Mouse (Mus musculus): Measurements from ENCODE around the gene Selplg.
"Not testable (repeated sequence)": the region's sequence is repeated elsewhere in the genome, so short reads cannot be mapped to it uniquely, and the experiment has no call there.

Selplg gene

GRCm38 (mm10) chr5:113791197-113792095, 41.0 kb downstream of the Selplg start:
- no peak for DNase-seq (ENCODE audit: low spot score)

DNA sequence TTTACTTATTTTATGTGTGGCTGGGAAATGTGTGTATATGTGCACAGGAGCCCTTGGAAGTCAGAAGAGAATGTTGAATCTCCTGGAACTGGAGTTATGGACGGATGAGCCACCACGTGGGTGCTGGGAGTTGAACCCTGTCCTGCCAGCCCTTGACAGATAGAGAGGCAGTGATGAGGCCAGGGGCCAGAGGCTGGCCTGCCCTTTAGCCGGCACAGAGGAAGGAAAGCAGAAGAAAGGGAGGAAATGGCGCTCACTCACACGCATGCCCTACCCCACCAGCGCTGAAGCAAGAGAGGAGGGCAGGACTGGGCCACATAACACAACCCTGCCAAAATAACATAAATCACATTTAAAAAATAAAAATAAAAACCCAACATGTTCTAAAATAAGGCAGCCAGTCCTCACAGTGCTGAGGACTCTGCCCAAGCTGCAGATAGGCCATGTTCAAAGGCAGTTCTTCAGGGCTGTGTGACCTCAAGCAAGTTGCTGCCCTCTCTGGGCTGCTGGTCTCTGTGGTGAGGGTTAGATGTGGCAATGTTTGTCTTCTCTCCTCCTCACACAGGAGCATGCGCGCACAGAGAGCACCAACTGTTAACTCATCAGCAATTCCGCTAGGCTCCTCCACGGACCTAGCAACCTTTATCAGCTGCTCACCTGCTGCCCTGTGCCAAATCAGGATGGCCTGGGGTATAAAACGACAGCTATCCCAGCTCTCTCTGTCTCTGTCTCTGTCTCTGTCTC, 41.8 kb downstream of the Selplg start:
- DNase-seq (ENCODE audit: low spot score) = no peak

DNA sequence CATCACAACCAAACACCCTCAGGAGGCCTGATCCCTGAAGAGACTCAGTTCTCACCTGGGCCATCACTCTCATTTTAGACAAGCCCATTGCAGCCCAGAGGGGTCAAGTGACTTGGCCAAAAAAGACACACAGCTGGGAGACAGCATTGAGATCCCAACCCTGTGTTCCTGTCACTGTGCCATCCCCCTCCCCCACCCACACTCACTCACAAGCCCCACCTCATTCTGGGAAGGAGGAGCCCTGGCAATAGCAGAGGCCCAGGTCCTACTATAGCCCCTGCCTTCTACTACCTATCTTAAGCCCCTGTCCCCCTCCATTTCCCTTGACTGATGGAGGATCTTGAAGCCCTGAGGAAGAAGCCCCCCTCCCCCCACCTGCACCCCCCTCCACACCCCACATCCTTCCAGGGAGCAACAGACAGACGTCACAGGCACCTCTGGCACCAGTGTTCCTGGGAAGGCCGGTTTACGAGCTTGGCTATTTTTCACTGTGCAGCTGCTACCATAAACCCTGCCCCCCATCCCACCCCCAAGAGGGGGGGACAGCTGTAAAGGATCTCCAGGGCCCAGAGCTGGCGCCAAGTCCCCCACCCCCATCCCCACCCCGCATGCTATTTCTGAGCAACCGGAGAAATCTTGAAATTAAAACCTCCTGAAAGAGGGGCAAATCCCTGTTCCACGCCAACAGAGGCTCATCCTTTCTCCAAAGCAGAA, 43.2 kb downstream of the Selplg start:
- no peak for DNase-seq (ENCODE audit: low spot score)

DNA sequence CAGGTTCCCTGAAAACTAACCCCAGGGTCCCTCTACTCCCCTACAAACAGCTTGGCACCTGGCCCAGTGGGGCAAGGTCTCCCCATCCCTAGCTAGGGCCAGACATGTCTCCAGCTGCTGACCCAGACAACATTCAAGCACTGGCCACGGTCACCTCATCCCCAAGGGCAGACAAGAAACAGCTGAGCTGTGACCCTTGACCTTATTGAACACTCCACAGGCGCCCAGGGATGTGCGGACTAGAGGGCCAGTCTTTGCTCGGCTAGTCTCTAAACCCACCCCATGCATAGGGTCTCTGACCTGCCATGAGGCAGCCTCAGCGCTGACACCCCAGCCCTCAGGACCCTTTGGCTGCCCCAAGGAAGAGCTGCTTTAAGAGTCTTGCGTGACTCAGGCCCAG, 43.8 kb downstream of the Selplg start:
- DNase-seq (ENCODE audit: low spot score) = no peak

GRCm38 (mm10) chr5:113786985-113787384, 45.5 kb downstream of the Selplg start:
- DNase-seq (ENCODE audit: low spot score) = no peak

DNA sequence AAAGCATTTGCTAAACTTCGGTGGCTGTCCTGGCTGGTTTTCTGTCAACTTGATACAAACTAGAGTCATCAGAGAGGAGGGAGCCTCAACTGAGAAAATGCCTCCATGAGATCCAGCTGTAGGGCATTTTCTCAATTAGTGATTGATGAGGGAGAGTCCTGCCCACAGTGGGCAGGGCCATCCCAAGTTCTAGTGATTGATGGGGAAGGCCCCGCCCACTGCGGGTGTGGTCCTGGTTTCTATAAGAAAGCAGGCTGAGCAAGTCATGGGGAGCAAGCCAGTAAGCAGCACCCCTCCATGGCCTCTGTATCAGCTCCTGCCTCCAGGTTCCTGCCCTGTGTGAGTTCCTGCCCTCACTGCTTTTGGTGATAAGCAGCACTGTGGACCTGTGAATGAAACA, 48.3 kb downstream of the Selplg start:
- not testable (repeated sequence) for DNase-seq (ENCODE audit: low spot score)

- DNase-seq (ENCODE audit: low spot score) = no peak
Measured at GRCm38 (mm10) chr5:113783581-113784001, 48.9 kb downstream of the Selplg start.

GRCm38 (mm10) chr5:113782624-113783023, 49.8 kb downstream of the Selplg start:
- no peak for DNase-seq (ENCODE audit: low spot score)

- DNase-seq (ENCODE audit: low spot score) = no peak
Measured at GRCm38 (mm10) chr5:113781875-113782274, 50.6 kb downstream of the Selplg start.

DNA sequence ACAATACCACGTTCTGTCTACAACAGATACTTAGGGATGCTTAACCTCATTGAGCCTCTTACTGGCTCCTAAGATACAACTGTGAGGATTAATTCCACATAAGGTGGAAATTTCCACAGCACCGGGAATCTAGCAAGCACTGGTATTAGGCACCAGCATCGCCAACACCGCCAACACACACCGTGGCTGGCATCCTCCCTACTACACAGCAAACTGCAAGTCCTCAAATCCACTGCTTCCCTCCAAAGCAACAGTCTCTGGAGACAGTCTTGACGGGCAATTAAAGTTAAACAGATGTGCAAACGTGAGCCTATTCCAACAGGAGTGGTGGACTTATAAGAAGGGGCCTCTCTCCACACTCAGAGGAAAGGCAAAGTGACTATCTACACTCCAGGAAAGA, 51.2 kb downstream of the Selplg start:
- no peak for DNase-seq (ENCODE audit: low spot score)

DNA sequence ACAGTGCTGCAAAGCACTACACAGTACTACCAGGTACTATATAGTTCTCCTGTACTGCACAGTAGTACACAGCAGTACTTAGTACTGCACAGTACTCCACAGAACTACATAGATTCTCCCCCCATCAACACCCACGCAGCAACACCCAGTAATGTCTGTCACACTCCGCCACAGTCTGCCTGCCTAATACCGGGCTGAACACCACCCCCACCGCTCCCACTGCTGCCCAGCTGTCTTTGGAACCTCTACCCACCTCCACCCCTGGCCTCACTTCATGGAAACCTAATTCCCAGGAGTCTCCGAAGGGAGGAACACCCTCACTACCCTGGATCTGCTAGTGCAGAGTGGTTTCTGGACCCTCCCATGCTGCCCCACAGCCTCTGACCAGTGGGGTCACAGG, 51.7 kb downstream of the Selplg start:
- no peak for DNase-seq (ENCODE audit: low spot score)

DNA sequence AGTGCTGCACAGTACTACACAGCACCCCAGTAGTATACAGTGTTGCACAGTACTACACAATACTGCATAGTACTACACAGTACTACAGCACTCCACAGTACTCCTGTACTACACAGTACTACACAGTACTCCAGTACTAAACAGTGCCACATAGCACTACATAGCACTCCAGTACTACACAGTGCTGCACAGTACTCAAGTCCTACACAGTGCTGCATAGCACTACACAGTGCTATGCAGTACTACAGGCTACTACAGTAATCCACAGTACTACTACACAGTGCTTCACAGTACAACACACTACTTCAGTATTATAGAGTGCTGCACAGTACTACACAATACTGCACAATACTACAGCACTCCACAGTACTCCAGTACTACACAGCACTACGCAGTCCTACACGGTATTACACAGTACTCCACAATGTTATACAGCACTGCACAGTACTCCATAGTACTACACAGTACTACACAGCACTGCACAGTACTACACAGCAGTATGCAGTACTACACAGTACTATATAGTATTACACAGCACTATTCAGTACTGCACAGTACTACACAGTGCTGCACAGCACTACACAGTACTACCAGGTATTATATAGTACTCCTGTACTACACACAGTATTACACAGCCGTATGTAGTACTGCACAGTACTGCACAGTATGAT, 52.2 kb downstream of the Selplg start:
- no peak for DNase-seq (ENCODE audit: low spot score)

DNA sequence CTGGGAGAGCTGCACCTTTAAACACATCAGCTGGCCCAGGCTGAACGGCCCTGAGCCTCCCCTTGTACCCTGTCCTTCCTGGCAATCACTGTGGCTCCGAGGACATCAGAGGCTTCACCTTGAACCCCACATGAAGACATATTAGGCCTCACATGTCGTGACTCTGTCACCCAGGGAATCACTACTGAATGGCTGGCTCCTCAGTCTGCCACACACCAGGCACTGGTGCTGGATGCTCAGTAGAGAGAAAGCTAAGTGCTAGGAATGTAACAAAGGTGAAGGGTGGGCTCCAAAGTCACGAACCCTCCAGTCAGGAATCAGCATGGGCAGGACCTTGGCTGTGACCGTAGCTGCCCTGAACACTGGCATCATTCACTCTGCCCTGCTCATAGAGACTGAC, 52.9 kb downstream of the Selplg start:
- DNase-seq (ENCODE audit: low spot score) = no peak

DNA sequence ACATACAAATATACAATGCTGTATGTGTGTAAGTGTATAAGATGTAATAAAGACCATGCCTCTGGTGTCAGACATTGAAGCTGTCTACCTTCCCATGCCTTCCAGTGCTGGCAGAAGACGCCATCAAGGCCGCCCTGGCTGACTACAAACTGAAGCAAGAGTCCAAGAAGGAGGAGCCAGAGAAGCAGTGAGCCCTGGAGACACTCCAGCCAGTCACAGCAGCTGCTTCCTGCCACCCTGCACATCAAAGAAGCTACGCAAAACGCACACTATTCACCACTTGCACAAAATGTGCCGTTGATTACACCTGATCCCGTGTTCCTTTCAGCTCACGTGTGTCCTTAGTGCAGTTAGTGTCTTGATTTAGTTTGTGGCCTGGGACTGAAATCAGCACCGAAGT, 54.7 kb downstream of the Selplg start:
- DNase-seq (ENCODE audit: low spot score) = not testable (repeated sequence)

- DNase-seq (ENCODE audit: low spot score) = no peak
Measured at GRCm38 (mm10) chr5:113776896-113777226, 55.6 kb downstream of the Selplg start.

GRCm38 (mm10) chr5:113776128-113776895, 56.1 kb downstream of the Selplg start:
- no peak for DNase-seq (ENCODE audit: low spot score)

GRCm38 (mm10) chr5:113775585-113775984, 56.9 kb downstream of the Selplg start:
- DNase-seq (ENCODE audit: low spot score) = no peak

- peak; percentile 71 for DNase-seq (ENCODE audit: low spot score)
Measured at GRCm38 (mm10) chr5:113773664-113774063, 58.8 kb downstream of the Selplg start.

DNA sequence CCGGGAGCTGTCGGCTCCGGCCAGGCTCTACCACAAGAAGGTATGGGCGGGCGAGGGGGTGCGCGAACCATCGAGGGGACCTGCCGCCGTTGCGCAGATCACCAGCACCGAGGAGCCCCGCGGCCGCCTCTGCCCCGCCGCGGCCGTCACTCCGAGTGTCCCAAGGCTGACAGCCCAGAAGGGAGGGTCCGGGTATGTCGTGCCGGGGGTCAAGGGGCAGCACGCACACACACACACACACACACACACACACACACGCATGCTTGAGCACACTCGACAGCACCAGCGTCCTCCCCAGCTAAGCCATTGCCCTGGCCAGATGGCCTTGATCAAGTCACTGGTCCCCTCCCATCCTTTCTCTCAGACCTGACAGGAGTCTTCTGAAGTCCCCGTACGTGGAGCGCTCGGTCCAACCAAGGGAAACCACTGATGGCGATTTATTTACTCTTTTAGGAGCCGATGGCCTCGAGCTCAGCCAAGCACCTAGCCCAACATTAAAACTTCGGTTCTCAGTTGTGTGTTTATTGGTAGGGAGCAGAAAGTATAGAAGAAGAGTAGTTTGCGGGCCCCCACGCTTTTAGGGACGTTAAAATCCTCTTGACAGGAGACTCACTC, 59.4 kb downstream of the Selplg start:
- no peak for DNase-seq (ENCODE audit: low spot score)

DNA sequence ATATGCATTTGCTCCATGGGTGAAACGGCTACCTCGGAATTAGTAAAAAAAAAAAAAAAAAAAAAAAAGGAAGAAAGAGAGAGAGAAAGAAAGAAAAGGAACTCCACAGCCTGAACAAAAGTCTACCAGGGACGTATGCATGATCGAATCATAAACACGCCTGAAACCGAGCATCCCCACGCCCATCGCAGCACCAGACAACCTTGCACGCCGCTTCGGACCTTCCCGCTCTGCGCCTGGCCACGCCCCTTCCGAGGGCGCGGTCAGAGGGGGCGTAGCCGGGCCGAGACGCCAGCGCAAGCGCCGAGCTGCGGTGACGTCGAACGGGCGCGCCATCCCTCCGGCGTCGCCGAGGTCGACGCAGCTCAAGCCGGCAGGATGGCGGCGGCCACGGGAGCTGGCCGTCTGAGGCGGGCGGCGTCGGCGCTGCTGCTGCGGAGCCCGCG, 60.0 kb downstream of the Selplg start, which contains the start of the genes Sart3 and Iscu:
TSS of gene Sart3 (minus strand) at position 61 of the 446 bp plus-strand sequence.
TSS of gene Iscu (plus strand) at position 299 of the 446 bp plus-strand sequence.
- peak; percentile 81 for DNase-seq (ENCODE audit: low spot score)
